22 mouse cellular contexts compared by ENCODE assay signal in genomic region chr17:84745001-84745400, GRCm38 (mm10).
"Had no signal": no experiment of that assay in that cellular context is flagged by ENCODE, and none has a peak within 500 bp of the region (broad histone marks: within the 10 kb centered on the region; RNA-seq: fewer than 3 reads in every experiment).

No protein-coding gene starts in this region.

- ATAC-seq: liver, postnatal 0 days; lung, postnatal 0 days; midbrain, embryonic 13.5 days had no signal

- H3K27ac ChIP-seq: kidney, embryonic 15.5 days; limb, embryonic 12.5 days; limb, embryonic 15.5 days; liver, embryonic 14.5 days; macrophage; midbrain, embryonic 13.5 days; neural tube, embryonic 13.5 days; stomach, embryonic 15.5 days had no signal

- H3K9me3 ChIP-seq: kidney, embryonic 15.5 days; limb, embryonic 12.5 days; limb, embryonic 15.5 days; midbrain, embryonic 13.5 days; neural tube, embryonic 13.5 days; stomach, embryonic 15.5 days had no signal

- H3K4me2 ChIP-seq: kidney, embryonic 15.5 days; limb, embryonic 12.5 days; limb, embryonic 15.5 days; liver, embryonic 11.5 days; lung, embryonic 14.5 days; midbrain, embryonic 13.5 days; neural tube, embryonic 13.5 days; stomach, embryonic 15.5 days had no signal

- DNase-seq: kidney, adult 11 months; kidney, adult 8-10 months; kidney, postnatal 10 days; kidney, postnatal 36 days; layer of hippocampus, postnatal 36 days; left cerebral cortex, postnatal 4 days; liver, postnatal 0 days; lung, embryonic 14.5 days; right cerebral cortex, postnatal 25 days; spleen, adult 18-20 months; thymus, postnatal 4 days had no signal

- H3K27me3 ChIP-seq: kidney, embryonic 15.5 days; limb, embryonic 12.5 days; limb, embryonic 15.5 days; midbrain, embryonic 13.5 days; neural tube, embryonic 13.5 days; stomach, embryonic 15.5 days had no signal

- H3K4me1 ChIP-seq: limb, embryonic 12.5 days; limb, embryonic 15.5 days; stomach, embryonic 15.5 days had no signal

- H3K9ac ChIP-seq: kidney, embryonic 15.5 days; limb, embryonic 12.5 days; limb, embryonic 15.5 days; liver, embryonic 14.5 days; liver, postnatal 0 days; lung, embryonic 14.5 days; midbrain, embryonic 13.5 days; neural tube, embryonic 13.5 days; stomach, embryonic 15.5 days had no signal

- H3K36me3 ChIP-seq: neural tube, embryonic 13.5 days had no signal

- H3K4me3 ChIP-seq: kidney, embryonic 15.5 days; limb, embryonic 12.5 days; limb, embryonic 15.5 days; midbrain, embryonic 13.5 days; myocyte; neural tube, embryonic 13.5 days; stomach, embryonic 15.5 days had no signal
